Mouse (Mus musculus) T-helper 2 cell (primary cell): ENCODE measurements around the gene Hpn.

ENCODE experiments used
- in situ Hi-C: fragments of 300-600 bp; cut with MboI, MseI; formaldehyde crosslinking; loops from one replicate; pipeline ENCODE4 v1.15.1; 2025; ENCODE audit warnings: high pct_unique_total_duplicates

Gene Hpn

GRCm38 (mm10) chr7:31115182-31115581, at the start of gene Hpn:
Gene Hpn, minus strand, starts transcription at chr7:31115290.
- in situ Hi-C loops: no loop called here

GRCm38 (mm10) chr7:31164748-31165147, 49.7 kb upstream of the Hpn start:
- in situ Hi-C loops: loop anchor here (25.0 kb wide), 1 partner anchor 752 kb away; the partner anchor contains the start of genes Hcst, Nfkbid and Tyrobp

GRCm38 (mm10) chr7:31163666-31164577, 48.8 kb upstream of the Hpn start:
- in situ Hi-C loops: loop anchor here (25.0 kb wide), 1 partner anchor 752 kb away; the partner anchor contains the start of genes Hcst, Nfkbid and Tyrobp

- in situ Hi-C loops: loop anchor here (25.0 kb wide), 1 partner anchor 750 kb away; the partner anchor contains the start of genes Hcst, Nfkbid and Tyrobp
Measured at GRCm38 (mm10) chr7:31162324-31162723, 47.2 kb upstream of the Hpn start.

GRCm38 (mm10) chr7:31161831-31162230, 46.7 kb upstream of the Hpn start:
- in situ Hi-C loops: loop anchor here (25.0 kb wide), 1 partner anchor 750 kb away; the partner anchor contains the start of genes Hcst, Nfkbid and Tyrobp

GRCm38 (mm10) chr7:31161246-31161645, 46.2 kb upstream of the Hpn start:
- in situ Hi-C loops: loop anchor here (25.0 kb wide), 1 partner anchor 749 kb away; the partner anchor contains the start of genes Hcst, Nfkbid and Tyrobp

- in situ Hi-C loops: loop anchor here (25.0 kb wide), 1 partner anchor 748 kb away; the partner anchor contains the start of genes Hcst, Nfkbid and Tyrobp
Measured at GRCm38 (mm10) chr7:31160763-31161162, 45.7 kb upstream of the Hpn start.

- in situ Hi-C loops: loop anchor here (25.0 kb wide), 1 partner anchor 744 kb away; the partner anchor contains the start of genes Hcst, Nfkbid and Tyrobp
Measured at GRCm38 (mm10) chr7:31156034-31156928, 41.2 kb upstream of the Hpn start.

GRCm38 (mm10) chr7:31155296-31156033, 40.4 kb upstream of the Hpn start, which contains the start of gene Gramd1a:
Gene Gramd1a, minus strand, starts transcription at chr7:31155896.
- in situ Hi-C loops: loop anchor here (25.0 kb wide), 1 partner anchor 743 kb away; the partner anchor contains the start of genes Hcst, Nfkbid and Tyrobp

GRCm38 (mm10) chr7:31153536-31154320, 38.6 kb upstream of the Hpn start:
- in situ Hi-C loops: loop anchor here (25.0 kb wide), 1 partner anchor 741 kb away; the partner anchor contains the start of genes Hcst, Nfkbid and Tyrobp

GRCm38 (mm10) chr7:31151301-31152241, 36.5 kb upstream of the Hpn start:
- in situ Hi-C loops: loop anchor here (25.0 kb wide), 1 partner anchor 739 kb away; the partner anchor contains the start of genes Hcst, Nfkbid and Tyrobp

GRCm38 (mm10) chr7:31150566-31151300, 35.6 kb upstream of the Hpn start:
- in situ Hi-C loops: loop anchor here (25.0 kb wide), 1 partner anchor 738 kb away; the partner anchor contains the start of genes Hcst, Nfkbid and Tyrobp

GRCm38 (mm10) chr7:31149751-31150565, 34.9 kb upstream of the Hpn start:
- in situ Hi-C loops: loop anchor here (25.0 kb wide), 1 partner anchor 738 kb away; the partner anchor contains the start of genes Hcst, Nfkbid and Tyrobp

GRCm38 (mm10) chr7:31149271-31149670, 34.2 kb upstream of the Hpn start:
- in situ Hi-C loops: no loop called here

- in situ Hi-C loops: no loop called here
Measured at GRCm38 (mm10) chr7:31148756-31149155, 33.7 kb upstream of the Hpn start.

- in situ Hi-C loops: no loop called here
Measured at GRCm38 (mm10) chr7:31148086-31148485, 33.0 kb upstream of the Hpn start.
